Mouse (Mus musculus): ENCODE measurements around the gene Synj1.

GRCm38 (mm10) chr16:91026290-91026689 is 15.2 kb upstream of the Synj1 start:
- TF ChIP-seq CTCF (IDR thresholded peaks at IDR 0.05) = no peak
- no peak for TF ChIP-seq POLR2A (IDR thresholded peaks at IDR 0.05; ENCODE audit: insufficient read depth, low read depth, low read length)

All from heart, adult 2 months (tissue).